ENCODE assay signal across 18 mouse cellular contexts in the genomic region with DNA sequence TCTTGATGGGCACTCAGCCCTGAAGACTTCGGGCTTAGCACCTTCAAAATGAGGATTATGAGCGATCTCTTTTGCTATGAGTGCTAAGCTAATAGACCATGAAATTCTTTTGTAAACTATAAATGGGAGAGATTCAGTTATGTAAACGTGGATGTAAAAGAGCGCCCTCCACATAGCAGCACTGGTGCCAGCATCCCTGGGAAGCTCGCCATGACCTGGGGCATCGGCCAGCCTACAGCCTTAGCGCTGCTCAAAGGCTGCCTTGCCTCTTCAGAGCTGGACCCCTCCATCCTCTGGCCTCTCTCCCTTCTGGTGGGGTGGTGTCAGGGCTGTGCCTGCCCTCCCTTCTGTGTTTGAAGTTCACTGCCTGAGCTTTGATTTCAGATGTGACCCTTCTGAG. TPM values are rescaled to one million over a fixed set of nuclear protein-coding genes. Genes with fewer than 3 reads are reported as not detected.
A peak's percentile ranks its signal among the peaks of the same experiment; 100 is the strongest.
DNase-seq lines count a peak whose midpoint lies in the region; ATAC-seq and TF ChIP-seq lines count a peak whose summit lies in the region.
"Had no signal": no experiment of that assay in that cellular context is flagged by ENCODE, and none has a peak within 500 bp of the region (broad histone marks: within the 10 kb centered on the region; RNA-seq: fewer than 3 reads in every experiment).

No protein-coding gene starts in this region.

- H3K9me3 ChIP-seq in lung, embryonic 14.5 days (ENCODE audit: low read depth, low read length), result no peaks in the 10 kb centered on the region; the same call in 1 of the 2 replicates
- H3K9me3 ChIP-seq: forebrain, embryonic 10.5 days had no signal

- no peak overlapping the region for H3K27ac ChIP-seq in lung, embryonic 14.5 days (ENCODE audit: low read depth)
- H3K27ac ChIP-seq: forebrain, embryonic 10.5 days; kidney, postnatal 0 days had no signal

- 64% methylated on average over 7 of the region's 7 CpGs for WGBS in lung, embryonic 14.5 days

- no peak for TF ChIP-seq CTCF in lung, embryonic 14.5 days (IDR thresholded peaks at IDR 0.05; ENCODE audit: low read depth)

- no peak overlapping the region for H3K4me3 ChIP-seq in lung, embryonic 14.5 days (ENCODE audit: low read depth, low read length)
- H3K4me3 ChIP-seq: forebrain, embryonic 10.5 days had no signal

- H3K9ac ChIP-seq in lung, embryonic 14.5 days, result no peak overlapping the region
- H3K9ac ChIP-seq: forebrain, postnatal 0 days had no signal

- H3K36me3 ChIP-seq in lung, embryonic 14.5 days (ENCODE audit: insufficient read depth), result no peaks in the 10 kb centered on the region

- ATAC-seq in lung, embryonic 14.5 days (ENCODE audit: insufficient read depth), result no peak
- ATAC-seq: forebrain, postnatal 0 days had no signal

- no peaks in the 10 kb centered on the region for H3K4me1 ChIP-seq in lung, embryonic 14.5 days (ENCODE audit: insufficient read depth)

- no peaks in the 10 kb centered on the region for H3K27me3 ChIP-seq in lung, embryonic 14.5 days (ENCODE audit: insufficient read depth, low read length)

- peak; percentile 19 for DNase-seq in cerebellum, adult 9-10 months
- DNase-seq in cerebellum, postnatal 4 days (ENCODE audit: low spot score in 2 of 2), result no peak
- DNase-seq in lung, embryonic 14.5 days, result peak; percentile 13
- no peak for DNase-seq in lung, postnatal 10 days
- peak; percentile 44 for DNase-seq in brain, adult 2 months (ENCODE audit: low read depth, low spot score)
- DNase-seq in cerebellum, postnatal 25 days, result peak; percentile 42 to 66
- no peak for DNase-seq in frontal cortex, postnatal 14 days (ENCODE audit: low spot score in 2 of 2)
- DNase-seq: forebrain, postnatal 0 days; gastrocnemius, postnatal 10 days; heart, postnatal 10 days; kidney, adult 18-20 months; lung, adult 18-20 months; lung, postnatal 36 days; thymus, postnatal 25 days had no signal

- no peak overlapping the region for H3K4me2 ChIP-seq in lung, embryonic 14.5 days
- H3K4me2 ChIP-seq: heart, embryonic 11.5 days; liver, embryonic 11.5 days had no signal

RNA-seq across cellular contexts. Expression of a gene that starts 52.5 kb away (rescaled TPM):
- polyA plus RNA-seq in lung, embryonic 14.5 days (2014; fragmentation: Nextera tagmentation; extraction: Ambion mirVana), result 1.6 and 2.5 TPM in 2 replicates

RNA-seq across cellular contexts. Expression of a gene that starts 55.6 kb away (rescaled TPM):
- polyA plus RNA-seq in lung, embryonic 14.5 days (2014; fragmentation: Nextera tagmentation; extraction: Ambion mirVana), result 1.3 and 2.6 TPM in 2 replicates

Comparison
In these comparisons a context has a peak if more than half of its experiments do, and no peak if none do; other contexts are left out.
1. DNase-seq: peak in cerebellum, adult 9-10 months (single experiment), lung, embryonic 14.5 days (single experiment), brain, adult 2 months (single experiment) and cerebellum, postnatal 25 days (2 of 2); none in cerebellum, postnatal 4 days (0 of 2), lung, postnatal 10 days (single experiment) and frontal cortex, postnatal 14 days (0 of 2).